Mouse (Mus musculus): ENCODE data around the gene Epn2. TPM values are rescaled to one million over a fixed set of nuclear protein-coding genes. Genes with fewer than 3 reads are reported as not detected.

Epn2 gene
- polyA plus RNA-seq, 1 experiment = 3.2 TPM

DNA sequence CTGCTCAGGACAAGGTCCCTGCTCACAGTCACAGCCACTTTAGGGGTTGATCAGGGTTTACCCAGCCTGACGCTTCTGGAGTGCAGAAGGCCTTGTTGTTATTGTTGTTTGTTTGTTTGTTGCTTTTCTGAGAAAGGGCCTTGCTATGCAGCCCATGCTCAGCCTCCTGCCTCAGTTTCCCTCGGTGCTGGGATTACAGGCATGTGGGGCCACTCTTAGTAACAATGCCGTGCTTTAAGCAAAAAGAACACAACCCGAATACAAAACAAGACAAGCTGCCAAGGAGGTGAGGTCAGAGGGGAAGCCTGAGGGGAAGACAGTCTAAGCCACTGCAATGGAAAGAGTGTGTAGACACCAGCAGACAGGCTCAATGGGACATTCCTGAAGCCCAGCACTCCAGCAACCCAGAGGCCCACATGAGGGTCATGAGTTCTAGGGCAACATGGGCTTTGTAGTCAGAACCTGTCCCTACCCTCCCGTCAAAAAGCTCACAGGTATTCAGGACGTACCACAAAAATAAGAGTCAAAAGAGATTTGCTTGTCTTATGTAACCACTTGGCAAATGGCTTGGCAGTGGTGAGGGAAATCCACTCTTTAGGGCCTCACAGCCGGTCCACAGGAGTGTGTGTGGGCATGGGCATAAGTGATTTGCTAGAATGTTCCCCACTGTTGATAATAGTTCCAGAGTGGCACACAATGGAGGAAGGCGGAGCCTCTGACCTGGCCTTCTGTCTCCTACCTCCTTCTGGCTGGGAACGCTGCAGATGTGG lies 37.2 kb upstream of the Epn2 start:
- H3K4me3 ChIP-seq (ENCODE audit: insufficient read depth, low read length) = no peak overlapping the region
- no peak overlapping the region for H3K27ac ChIP-seq (ENCODE audit: insufficient read depth, low read depth, low read length)
- TF ChIP-seq POLR2A (IDR thresholded peaks at IDR 0.05; ENCODE audit: borderline replicate concordance, low read depth, low read length) (no peak), CTCF (IDR thresholded peaks at IDR 0.05; ENCODE audit: low read depth, low read length) (no peak)
- no peaks in the 10 kb centered on the region for H3K4me1 ChIP-seq (ENCODE audit: control insufficient read depth, insufficient read depth, low read length)

DNA sequence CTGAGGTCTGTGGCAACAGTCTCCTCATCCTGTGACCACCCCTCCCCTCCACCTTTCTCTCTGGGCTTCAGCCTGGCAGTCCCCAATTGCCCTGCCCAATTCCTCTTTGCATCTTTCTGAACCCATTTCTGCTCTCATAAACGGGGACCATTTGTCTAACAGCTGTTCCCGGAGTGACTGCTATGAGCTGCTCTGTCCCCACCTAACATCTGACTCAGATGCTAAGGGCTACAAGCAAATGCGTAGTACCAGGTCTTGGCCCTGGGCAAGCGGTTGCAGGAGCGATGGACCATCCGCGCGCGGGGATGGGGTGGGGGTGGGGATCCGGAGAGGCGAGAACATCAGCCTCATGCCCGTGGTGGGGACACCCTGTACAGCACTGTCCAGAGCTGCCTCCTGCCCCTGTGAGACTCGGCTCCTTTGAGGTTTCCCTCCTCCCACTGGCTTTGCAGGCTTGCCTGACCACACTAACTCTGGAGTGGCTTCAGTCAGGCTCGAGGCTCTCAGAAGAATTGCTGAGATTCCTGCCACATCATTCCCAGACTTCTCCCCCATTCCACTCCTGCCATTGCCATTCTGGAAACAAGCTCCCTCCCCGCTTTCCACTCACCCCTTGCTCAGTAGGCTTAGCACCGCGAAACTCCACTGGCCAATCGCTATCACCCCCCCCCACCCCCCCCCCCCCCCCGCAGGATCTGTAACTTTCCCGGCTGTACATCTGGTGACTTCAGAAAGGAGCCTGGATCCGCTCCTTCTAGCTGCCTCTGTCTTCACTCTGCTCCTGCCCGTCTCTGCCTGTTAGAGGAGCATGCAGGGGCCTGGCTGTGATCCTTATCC lies 36.4 kb upstream of the Epn2 start:
- Histone ChIP-seq H3K4me1 (ENCODE audit: control insufficient read depth, insufficient read depth, low read length) (no peaks in the 10 kb centered on the region), H3K4me3 (ENCODE audit: insufficient read depth, low read length) (no peak overlapping the region), H3K27ac (ENCODE audit: insufficient read depth, low read depth, low read length) (no peak overlapping the region)
- TF ChIP-seq CTCF (IDR thresholded peaks at IDR 0.05; ENCODE audit: low read depth, low read length) = no peak
- TF ChIP-seq POLR2A (IDR thresholded peaks at IDR 0.05; ENCODE audit: borderline replicate concordance, low read depth, low read length) = no peak

DNA sequence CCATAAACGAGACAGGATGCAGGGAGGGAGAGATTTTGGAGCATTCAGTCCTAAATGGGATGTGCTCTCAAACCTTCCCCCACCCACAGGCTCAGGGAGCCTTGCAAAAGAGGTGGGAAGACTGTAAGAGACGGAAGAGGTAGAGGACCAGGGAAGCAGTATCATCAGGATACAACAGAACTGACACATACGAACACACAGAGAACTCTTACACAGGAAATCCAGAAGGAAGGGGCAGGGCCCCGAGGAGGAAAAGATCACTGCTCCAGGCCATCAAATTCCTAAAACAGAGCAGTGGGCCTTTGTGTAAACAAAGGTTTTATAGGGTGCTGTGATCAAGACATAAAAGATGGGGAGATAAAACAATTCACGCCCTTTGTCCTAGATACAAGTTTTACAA lies 34.9 kb upstream of the Epn2 start:
- TF ChIP-seq CTCF (IDR thresholded peaks at IDR 0.05; ENCODE audit: low read depth, low read length) = no peak
- no peak for TF ChIP-seq POLR2A (IDR thresholded peaks at IDR 0.05; ENCODE audit: borderline replicate concordance, low read depth, low read length)
- Histone ChIP-seq H3K4me1 (ENCODE audit: control insufficient read depth, insufficient read depth, low read length) (no peaks in the 10 kb centered on the region), H3K4me3 (ENCODE audit: insufficient read depth, low read length) (no peak overlapping the region), H3K27ac (ENCODE audit: insufficient read depth, low read depth, low read length) (no peak overlapping the region)

DNA sequence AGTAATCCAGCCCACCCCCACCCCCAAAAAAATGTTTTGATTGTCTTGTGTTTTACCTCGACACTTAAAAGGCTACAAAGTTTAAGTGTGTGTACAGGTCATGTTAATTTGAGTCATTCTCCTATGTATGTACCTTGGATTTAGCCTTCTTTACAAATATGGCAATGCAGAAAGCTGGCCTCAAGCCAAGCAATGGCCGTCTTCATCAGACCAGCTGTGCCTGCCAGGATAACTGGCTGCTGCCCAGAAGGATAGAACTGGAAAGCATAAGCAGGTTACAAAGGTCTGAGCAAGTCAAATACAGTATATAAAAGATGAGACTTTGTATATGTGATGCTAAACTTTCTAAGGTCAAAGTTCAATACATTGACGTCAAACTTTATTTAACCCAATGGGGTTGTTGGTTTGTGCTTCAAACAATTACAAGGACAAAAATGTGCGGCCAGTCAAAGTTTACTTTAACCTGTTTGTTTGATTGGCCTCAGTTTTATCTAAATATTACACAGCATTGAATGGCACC lies 32.7 kb upstream of the Epn2 start:
- Histone ChIP-seq H3K27ac (ENCODE audit: insufficient read depth, low read depth, low read length) (no peak overlapping the region), H3K4me3 (ENCODE audit: insufficient read depth, low read length) (no peak overlapping the region), H3K4me1 (ENCODE audit: control insufficient read depth, insufficient read depth, low read length) (no peaks in the 10 kb centered on the region)
- no peak for TF ChIP-seq POLR2A (IDR thresholded peaks at IDR 0.05; ENCODE audit: borderline replicate concordance, low read depth, low read length)
- TF ChIP-seq CTCF (IDR thresholded peaks at IDR 0.05; ENCODE audit: low read depth, low read length) = no peak

DNA sequence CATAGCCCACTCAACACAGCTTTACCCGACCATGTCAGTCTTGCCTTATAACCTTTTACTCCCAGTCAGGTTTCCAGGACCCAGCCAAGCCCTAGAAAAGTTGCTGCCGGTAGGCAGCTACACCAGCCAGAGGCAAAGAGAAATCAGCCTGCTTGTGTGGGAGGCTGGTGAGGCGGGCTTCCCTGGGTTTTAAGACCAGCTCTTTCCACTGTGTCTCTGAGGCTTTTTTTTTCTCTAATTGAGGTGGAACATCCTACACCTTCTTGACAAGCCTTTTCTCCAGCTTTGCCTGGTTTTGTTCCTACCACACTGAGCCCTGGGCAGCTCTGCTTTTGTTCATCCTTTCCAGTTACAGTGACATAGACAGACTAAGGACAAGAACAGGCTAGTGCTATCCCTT lies 31.7 kb upstream of the Epn2 start:
- no peak overlapping the region for H3K4me3 ChIP-seq (ENCODE audit: insufficient read depth, low read length)
- no peaks in the 10 kb centered on the region for H3K4me1 ChIP-seq (ENCODE audit: control insufficient read depth, insufficient read depth, low read length)
- no peak overlapping the region for H3K27ac ChIP-seq (ENCODE audit: insufficient read depth, low read depth, low read length)
- no peak for TF ChIP-seq CTCF (IDR thresholded peaks at IDR 0.05; ENCODE audit: low read depth, low read length)
- TF ChIP-seq POLR2A (IDR thresholded peaks at IDR 0.05; ENCODE audit: borderline replicate concordance, low read depth, low read length) = no peak

DNA sequence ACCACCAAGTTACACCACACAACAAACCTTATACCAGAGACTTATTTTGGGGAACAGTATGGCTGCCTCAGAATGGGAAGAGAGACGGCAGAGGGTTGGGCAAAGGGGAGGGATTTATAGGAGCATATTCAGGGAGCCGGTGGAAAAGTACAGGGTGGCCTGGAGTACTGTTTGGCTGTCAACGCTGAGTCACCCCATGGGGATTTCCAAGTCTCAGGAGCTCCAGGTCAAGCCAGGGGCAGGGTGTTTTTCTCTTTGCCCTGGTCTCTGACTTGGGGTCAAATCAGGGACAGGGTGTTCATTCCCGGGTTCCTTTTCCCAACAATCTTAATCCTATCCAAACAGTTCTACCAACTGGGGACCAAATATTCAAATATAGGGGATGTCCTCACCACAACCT lies 28.6 kb upstream of the Epn2 start:
- TF ChIP-seq CTCF (IDR thresholded peaks at IDR 0.05; ENCODE audit: low read depth, low read length) (no peak), POLR2A (IDR thresholded peaks at IDR 0.05; ENCODE audit: borderline replicate concordance, low read depth, low read length) (no peak)
- no peak overlapping the region for H3K27ac ChIP-seq (ENCODE audit: insufficient read depth, low read depth, low read length)
- H3K4me1 ChIP-seq (ENCODE audit: control insufficient read depth, insufficient read depth, low read length) = no peaks in the 10 kb centered on the region
- H3K4me3 ChIP-seq (ENCODE audit: insufficient read depth, low read length) = no peak overlapping the region

DNA sequence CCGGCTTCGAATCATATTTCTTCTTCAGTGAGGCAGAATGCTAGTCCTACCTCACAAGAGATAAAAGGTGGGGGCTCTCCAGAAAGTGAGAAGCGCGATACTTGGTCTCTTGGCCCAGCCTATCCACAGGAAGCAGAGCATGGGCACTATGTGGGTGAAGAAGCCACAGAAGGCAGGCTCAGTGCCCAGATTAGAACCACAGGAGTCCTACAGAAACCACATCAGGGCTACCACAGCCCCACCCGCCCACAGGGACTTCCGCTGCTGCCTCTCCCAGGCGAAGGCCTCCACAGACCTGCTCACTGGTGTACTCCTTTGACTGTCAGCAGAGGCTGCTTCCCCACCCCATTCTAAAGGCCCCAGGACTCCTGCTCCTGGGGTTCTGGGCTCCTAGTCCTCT lies 23.2 kb upstream of the Epn2 start:
- Histone ChIP-seq H3K27ac (ENCODE audit: insufficient read depth, low read depth, low read length) (no peak overlapping the region), H3K4me1 (ENCODE audit: control insufficient read depth, insufficient read depth, low read length) (no peaks in the 10 kb centered on the region), H3K4me3 (ENCODE audit: insufficient read depth, low read length) (no peak overlapping the region)
- TF ChIP-seq POLR2A (IDR thresholded peaks at IDR 0.05; ENCODE audit: borderline replicate concordance, low read depth, low read length) = no peak
- no peak for TF ChIP-seq CTCF (IDR thresholded peaks at IDR 0.05; ENCODE audit: low read depth, low read length)

DNA sequence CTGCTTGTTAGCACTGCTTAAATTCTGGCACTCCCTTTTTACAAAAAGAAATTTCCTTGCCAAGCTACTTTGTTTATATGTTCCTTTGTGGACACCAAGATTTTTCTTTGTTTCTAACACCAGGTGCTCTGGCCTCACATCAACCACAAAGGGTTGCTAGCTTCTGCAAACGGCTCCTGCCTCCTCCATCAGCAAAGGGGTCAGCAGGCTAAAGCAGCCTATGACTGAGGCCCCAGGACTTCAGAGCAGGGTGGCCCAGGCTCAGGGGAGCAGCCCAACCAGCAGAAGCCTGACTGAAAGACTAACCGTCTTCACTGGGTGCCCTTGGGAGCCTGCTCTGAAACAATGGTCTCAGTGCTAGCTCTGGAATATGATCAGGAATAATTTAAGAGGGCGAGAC lies 22.0 kb upstream of the Epn2 start:
- H3K27ac ChIP-seq (ENCODE audit: insufficient read depth, low read depth, low read length) = no peak overlapping the region
- no peaks in the 10 kb centered on the region for H3K4me1 ChIP-seq (ENCODE audit: control insufficient read depth, insufficient read depth, low read length)
- TF ChIP-seq CTCF (IDR thresholded peaks at IDR 0.05; ENCODE audit: low read depth, low read length) = no peak
- no peak for TF ChIP-seq POLR2A (IDR thresholded peaks at IDR 0.05; ENCODE audit: borderline replicate concordance, low read depth, low read length)
- H3K4me3 ChIP-seq (ENCODE audit: insufficient read depth, low read length) = no peak overlapping the region

DNA sequence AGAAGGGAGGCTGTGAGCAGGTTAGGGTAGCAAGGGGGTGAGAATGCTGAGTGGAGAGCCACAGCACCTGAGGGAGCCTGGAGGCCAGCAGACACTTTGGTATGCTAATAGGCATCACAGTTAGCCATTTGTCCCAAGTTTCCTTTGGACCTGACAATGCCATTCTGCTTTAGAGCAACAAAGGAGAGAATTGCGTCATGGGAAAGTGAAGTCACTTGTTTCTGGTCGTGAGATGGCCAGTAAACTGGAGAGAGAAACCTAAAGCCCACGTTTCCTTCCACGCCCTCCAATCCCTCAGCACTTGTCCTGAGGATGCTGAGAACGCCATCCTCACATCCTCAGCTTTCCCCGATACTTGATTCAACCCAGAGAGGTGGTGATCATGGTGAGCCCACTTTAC lies 18.9 kb upstream of the Epn2 start:
- Histone ChIP-seq H3K4me3 (ENCODE audit: insufficient read depth, low read length) (no peak overlapping the region), H3K27ac (ENCODE audit: insufficient read depth, low read depth, low read length) (no peak overlapping the region), H3K4me1 (ENCODE audit: control insufficient read depth, insufficient read depth, low read length) (no peaks in the 10 kb centered on the region)
- no peak for TF ChIP-seq CTCF (IDR thresholded peaks at IDR 0.05; ENCODE audit: low read depth, low read length)
- TF ChIP-seq POLR2A (IDR thresholded peaks at IDR 0.05; ENCODE audit: borderline replicate concordance, low read depth, low read length) = no peak

DNA sequence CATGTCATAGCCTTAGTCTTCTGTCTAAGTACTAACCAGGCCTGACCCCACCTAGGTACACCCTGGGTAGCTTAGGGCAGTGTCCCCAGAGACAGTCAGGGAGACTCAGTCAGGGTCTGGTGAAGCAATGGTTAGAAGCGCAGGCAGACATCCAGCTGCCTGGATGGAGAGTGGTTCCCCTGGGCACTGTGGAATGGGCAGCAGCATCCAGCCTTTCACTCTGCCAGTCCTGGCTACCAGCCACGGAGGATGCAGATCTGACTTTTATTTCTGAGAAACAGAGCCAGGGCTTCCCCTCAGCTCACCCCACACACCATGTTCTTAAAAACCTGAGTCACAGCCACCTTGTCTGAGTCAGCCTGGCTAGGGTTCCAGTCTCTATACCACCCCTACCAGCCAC lies 18.0 kb upstream of the Epn2 start:
- no peak overlapping the region for H3K27ac ChIP-seq (ENCODE audit: insufficient read depth, low read depth, low read length)
- no peaks in the 10 kb centered on the region for H3K4me1 ChIP-seq (ENCODE audit: control insufficient read depth, insufficient read depth, low read length)
- H3K4me3 ChIP-seq (ENCODE audit: insufficient read depth, low read length) = no peak overlapping the region
- TF ChIP-seq POLR2A (IDR thresholded peaks at IDR 0.05; ENCODE audit: borderline replicate concordance, low read depth, low read length) (no peak), CTCF (IDR thresholded peaks at IDR 0.05; ENCODE audit: low read depth, low read length) (no peak)

Data from bone marrow macrophage, adult 2 months (primary cell).